Mouse (Mus musculus): ENCODE results near the gene Cacnb4.

- TF ChIP-seq GATA1 (IDR thresholded peaks at IDR 0.05; ENCODE audit: low read length) (no peak), TAL1 (IDR thresholded peaks at IDR 0.05; ENCODE audit: low read length) (no peak)
Measured at GRCm38 (mm10) chr2:52556961-52557326, 119.7 kb downstream of the Cacnb4 start.

All from erythroblast, embryonic 14.5 days (primary cell).